Mouse (Mus musculus) kidney, embryonic 14.5 days (tissue): ENCODE data around the gene Kif20b. TPM values are rescaled to one million over a fixed set of nuclear protein-coding genes. Genes with fewer than 3 reads are reported as not detected.

Source experiments
- ATAC-seq: fragments of 200-750 bp; cut with Nextera tagmentation; 2 replicates; pipeline ENCODE4 v1.8.0; 2017; ENCODE audit warnings: moderate number of reproducible peaks, mild to moderate bottlenecking, moderate TSS enrichment, moderate library complexity; ENCODE audit not compliant: low FRiP score, low TSS enrichment
- H3K27ac ChIP-seq: fragments of 300-500 bp; sonication (generic); 2 replicates; pipeline ENCODE4 v1.5.1; 2014; ENCODE audit warnings: low read depth, mild to moderate bottlenecking, low read length, moderate library complexity, mixed read lengths
- H3K27me3 ChIP-seq: fragments of 300-500 bp; sonication (generic); 2 replicates; pipeline ENCODE4 v1.6.1; 2014; ENCODE audit warnings: mild to moderate bottlenecking, low read length; ENCODE audit not compliant: control insufficient read depth, insufficient read depth
- H3K36me3 ChIP-seq: fragments of 300-500 bp; sonication (generic); 2 replicates; pipeline ENCODE4 v1.6.1; 2014; ENCODE audit warnings: low read length, mixed read lengths; ENCODE audit not compliant: control insufficient read depth, insufficient read depth
- H3K4me1 ChIP-seq: fragments of 300-500 bp; sonication (generic); 2 replicates; pipeline ENCODE4 v1.6.1; 2014; ENCODE audit warnings: low read length, mixed read lengths; ENCODE audit not compliant: control insufficient read depth, insufficient read depth
- H3K4me2 ChIP-seq: fragments of 300-500 bp; sonication (generic); replicated peaks from 2 replicates; pipeline ENCODE4 v1.6.1; 2014; ENCODE audit warnings: low read depth, mild to moderate bottlenecking, low read length
- H3K4me3 ChIP-seq: fragments of 300-500 bp; sonication (generic); 2 replicates; pipeline ENCODE4 v1.5.1; 2014; ENCODE audit warnings: mild to moderate bottlenecking, low read length
- H3K9ac ChIP-seq: fragments of 300-500 bp; sonication (generic); 2 replicates; pipeline ENCODE4 v1.6.1; 2014; ENCODE audit warnings: low read depth, mild to moderate bottlenecking, low read length, moderate library complexity
- H3K9me3 ChIP-seq: fragments of 300-500 bp; sonication (generic); 2 replicates; pipeline ENCODE4 v1.6.1; 2016; ENCODE audit warnings: low read length; ENCODE audit not compliant: control insufficient read depth
- WGBS: fragments of 180-500 bp; shearing (Covaris S2); extraction: QIAGEN DNeasy Blood & Tissue Kit; methylation state at CpG from one replicate; pipeline ENCODE4 v1.1.7; 2014; 5-methylcytosine and 5-hydroxymethylcytosine counted together
- polyA plus RNA-seq: library from polyadenylated mRNA; unstranded; fragments of >200 nt; fragmentation: Nextera tagmentation; extraction: Ambion mirVana; gene quantifications from 2 replicates; pipeline ENCODE4 v1.2.1, GENCODE M21; 2014

The Kif20b gene
- polyA plus RNA-seq, 1 experiment from 2014 or later: 86.2 TPM

DNA sequence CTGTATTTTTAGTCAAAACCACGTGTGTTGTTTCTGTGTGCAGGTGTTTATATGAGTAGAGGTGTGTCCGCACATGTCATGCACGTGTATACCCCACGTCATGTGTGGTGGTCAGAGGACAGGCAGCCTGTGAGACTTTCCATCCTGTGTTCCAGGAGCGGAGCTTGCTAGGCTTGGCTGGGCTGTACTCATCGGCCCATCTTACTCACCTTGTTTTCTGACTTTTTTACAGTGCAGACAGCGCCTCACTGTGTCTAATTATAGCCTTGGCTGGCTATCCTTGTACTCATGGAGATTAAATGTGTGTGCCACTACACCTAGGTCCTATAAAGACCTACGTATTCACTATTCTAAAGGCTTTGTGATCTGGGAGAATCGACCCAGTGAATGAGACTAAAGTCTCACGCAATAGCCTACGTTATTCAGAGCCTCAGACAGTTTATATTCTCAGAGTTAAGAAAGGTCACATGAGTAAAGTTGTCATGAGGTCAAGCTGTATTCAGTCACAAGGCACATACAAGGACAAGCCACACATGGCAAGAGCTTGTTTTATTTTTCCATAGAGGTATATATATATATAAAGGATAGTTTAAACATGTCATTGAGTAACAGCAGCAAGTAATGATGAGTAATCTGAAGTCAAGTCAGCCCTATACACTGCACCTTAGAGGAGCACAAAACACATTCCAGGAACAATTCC lies 31.8 kb downstream of the Kif20b start:
- Histone ChIP-seq H3K27me3 (no peaks in the 10 kb centered on the region), H3K4me2 (no peak overlapping the region), H3K4me3 (no peak overlapping the region), H3K36me3 (peaks cover 77% of the 10 kb centered on the region), H3K9ac (no peak overlapping the region), H3K9me3 (no peaks in the 10 kb centered on the region), H3K4me1 (no peaks in the 10 kb centered on the region), H3K27ac (no peak overlapping the region)
- no peak for ATAC-seq
- 93% methylated on average over 11 of the region's 11 CpGs for WGBS

DNA sequence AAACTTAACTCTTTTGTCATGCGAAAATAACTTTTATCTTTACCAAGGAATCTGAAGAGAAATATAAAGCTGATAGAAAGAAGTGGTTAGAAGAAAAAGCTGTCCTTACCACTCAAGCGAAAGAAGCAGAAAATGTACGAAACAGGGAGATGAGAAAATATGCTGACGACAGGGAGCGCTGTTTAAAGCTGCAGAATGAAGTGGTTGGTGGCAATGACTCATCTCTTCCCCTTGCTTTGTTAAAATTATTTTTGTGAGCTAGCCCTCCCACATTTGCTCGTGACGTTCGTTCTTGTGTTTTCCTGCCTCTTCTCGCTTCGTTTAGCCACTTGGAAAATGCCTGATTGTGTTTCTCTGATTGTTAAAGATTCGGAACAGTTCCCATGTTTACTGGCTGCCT lies 37.2 kb downstream of the Kif20b start:
- no peak overlapping the region for H3K4me3 ChIP-seq
- no peaks in the 10 kb centered on the region for H3K27me3 ChIP-seq
- H3K36me3 ChIP-seq: peaks cover 66% of the 10 kb centered on the region
- no peak overlapping the region for H3K27ac ChIP-seq
- H3K4me2 ChIP-seq: no peak overlapping the region
- WGBS: 89% methylated on average over 11 of the region's 11 CpGs
- H3K9ac ChIP-seq: no peak overlapping the region
- H3K9me3 ChIP-seq: no peaks in the 10 kb centered on the region
- no peaks in the 10 kb centered on the region for H3K4me1 ChIP-seq
- ATAC-seq: no peak

DNA sequence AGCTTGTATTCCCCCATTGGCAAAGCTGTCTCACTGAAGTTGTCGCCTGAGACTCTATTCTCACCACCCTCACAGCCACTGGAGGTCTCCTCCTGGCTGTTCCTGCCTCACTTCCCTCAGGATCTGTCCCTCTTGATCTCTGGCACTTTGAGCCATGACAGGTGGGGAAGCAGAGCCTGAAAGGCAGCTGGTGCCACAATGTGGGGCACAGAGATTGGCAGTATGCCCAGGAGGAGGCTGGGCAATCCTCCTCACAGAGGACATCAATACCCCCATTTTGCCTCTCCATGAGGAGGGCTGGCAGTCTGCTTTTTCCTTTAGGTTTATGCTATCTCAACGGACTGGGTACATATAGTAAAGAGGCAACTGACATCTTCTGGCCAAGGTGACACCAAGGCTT lies 62.6 kb downstream of the Kif20b start:
- Histone ChIP-seq H3K9me3 (no peaks in the 10 kb centered on the region), H3K27me3 (no peaks in the 10 kb centered on the region), H3K9ac (no peak overlapping the region), H3K27ac (no peak overlapping the region), H3K4me3 (no peak overlapping the region), H3K36me3 (no peaks in the 10 kb centered on the region), H3K4me1 (no peaks in the 10 kb centered on the region), H3K4me2 (no peak overlapping the region)
- WGBS: 87% methylated on average over 2 of the region's 2 CpGs
- ATAC-seq: no peak

DNA sequence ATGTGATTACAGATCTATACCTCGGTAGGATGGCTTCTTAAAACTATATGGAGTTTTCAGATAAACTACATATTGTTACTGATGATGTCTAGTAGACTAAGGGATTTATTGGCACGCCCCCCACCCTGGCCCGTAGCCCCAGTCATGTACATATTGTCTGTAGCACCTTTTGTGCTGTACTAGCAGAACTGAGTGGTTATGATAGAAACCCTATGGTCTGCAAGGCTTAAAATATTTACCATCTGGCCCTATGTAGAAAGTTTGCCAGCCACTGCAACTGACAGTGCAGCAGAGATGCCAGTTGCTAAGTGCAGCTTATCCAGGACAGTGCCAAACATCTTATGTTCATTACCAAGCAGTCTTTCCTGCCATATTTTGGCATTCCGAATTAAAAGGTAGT lies 68.3 kb downstream of the Kif20b start:
- Histone ChIP-seq H3K4me1 (no peaks in the 10 kb centered on the region), H3K36me3 (no peaks in the 10 kb centered on the region), H3K4me3 (no peak overlapping the region), H3K27ac (no peak overlapping the region), H3K9me3 (no peaks in the 10 kb centered on the region), H3K4me2 (no peak overlapping the region), H3K9ac (no peak overlapping the region), H3K27me3 (no peaks in the 10 kb centered on the region)
- 79% methylated on average over 4 of the region's 4 CpGs for WGBS
- no peak for ATAC-seq

DNA sequence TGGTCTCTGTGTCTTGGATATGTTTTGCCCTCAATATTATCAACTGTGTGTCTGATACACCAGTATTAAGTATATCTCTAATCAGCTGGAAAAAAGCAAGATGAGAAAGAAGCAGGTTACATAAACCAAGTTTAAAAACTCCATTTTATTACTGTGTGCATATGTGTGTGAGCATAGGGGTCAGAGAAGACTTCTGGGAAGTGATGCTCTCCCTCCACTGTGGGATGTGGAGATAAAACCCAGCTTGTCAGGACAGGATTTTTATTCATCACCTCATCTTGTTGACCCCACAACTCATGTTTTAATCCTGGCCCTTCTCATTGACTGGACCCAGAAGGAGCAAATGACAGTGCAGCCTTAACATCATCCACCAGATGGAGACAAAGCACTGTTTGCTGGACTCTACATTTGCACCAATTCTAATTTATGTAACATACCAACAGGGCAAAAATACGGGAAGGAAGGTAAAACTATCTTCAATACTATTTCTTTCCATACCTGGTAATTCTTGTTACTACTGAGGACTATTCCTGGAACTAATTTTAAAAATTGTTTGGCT lies 70.9 kb downstream of the Kif20b start:
- ATAC-seq: no peak
- Histone ChIP-seq H3K27me3 (no peaks in the 10 kb centered on the region), H3K9ac (no peak overlapping the region), H3K36me3 (no peaks in the 10 kb centered on the region), H3K4me1 (no peaks in the 10 kb centered on the region), H3K27ac (no peak overlapping the region), H3K4me3 (no peak overlapping the region), H3K4me2 (no peak overlapping the region), H3K9me3 (no peaks in the 10 kb centered on the region)
- 14% methylated on average over 1 of the region's 1 CpGs for WGBS

DNA sequence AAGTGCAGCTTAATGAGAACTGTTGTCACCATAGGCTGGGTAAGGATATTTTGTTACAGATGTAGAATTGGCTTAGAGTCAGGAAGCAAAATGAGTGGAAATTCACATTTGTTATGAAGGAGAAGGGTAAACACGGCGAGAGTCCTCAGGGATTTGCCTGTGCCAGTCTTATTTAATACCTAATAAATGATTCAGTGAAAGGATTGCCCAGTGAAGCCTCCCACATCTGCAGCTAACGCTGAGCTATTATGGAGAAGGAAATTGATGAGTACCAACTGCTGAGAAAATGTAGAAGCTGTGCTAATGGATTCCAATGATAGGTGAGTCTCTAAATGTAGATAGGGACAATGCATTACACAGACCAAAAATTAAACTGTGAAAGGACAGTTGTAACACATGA lies 92.9 kb downstream of the Kif20b start:
- no peaks in the 10 kb centered on the region for H3K27me3 ChIP-seq
- no peaks in the 10 kb centered on the region for H3K9me3 ChIP-seq
- H3K4me3 ChIP-seq: no peak overlapping the region
- H3K4me1 ChIP-seq: no peaks in the 10 kb centered on the region
- no peak overlapping the region for H3K27ac ChIP-seq
- no peak overlapping the region for H3K9ac ChIP-seq
- WGBS: 65% methylated on average over 3 of the region's 3 CpGs
- no peak for ATAC-seq
- H3K36me3 ChIP-seq: no peaks in the 10 kb centered on the region
- H3K4me2 ChIP-seq: no peak overlapping the region

DNA sequence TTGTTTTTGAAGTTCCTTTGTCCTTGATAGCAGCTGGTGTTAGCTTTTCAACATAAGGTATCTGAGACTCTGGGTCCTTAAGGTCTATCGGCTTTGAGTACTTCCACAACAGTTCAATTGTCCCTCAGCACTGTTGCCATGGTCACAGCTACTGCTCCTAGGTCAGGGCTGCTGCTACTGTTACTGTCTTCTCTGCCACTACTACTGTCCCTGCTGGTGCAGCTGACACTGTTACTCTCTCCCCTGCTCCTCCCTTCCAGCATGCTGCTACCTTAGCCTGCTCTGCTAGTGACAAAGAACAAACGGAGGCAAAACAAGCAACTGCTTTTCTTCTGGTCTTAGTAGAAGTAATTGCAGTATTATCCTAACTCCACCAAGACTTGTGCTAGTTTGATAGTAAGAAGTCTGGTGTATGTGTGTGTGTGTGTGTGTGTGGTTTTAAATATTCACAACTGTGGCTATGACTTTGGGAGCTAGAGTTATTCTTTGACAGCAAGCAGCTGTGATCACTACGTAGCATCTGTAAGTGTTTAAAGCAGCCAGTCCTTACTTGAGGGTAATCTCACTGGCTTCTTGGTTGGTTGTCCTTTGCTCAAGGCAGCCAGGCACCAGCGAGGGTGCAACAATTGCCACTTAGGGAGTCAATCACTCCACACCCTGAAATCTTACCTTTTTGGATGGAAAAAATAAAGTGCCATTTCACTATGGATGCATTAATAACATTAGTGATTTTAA lies 95.5 kb downstream of the Kif20b start:
- no peaks in the 10 kb centered on the region for H3K27me3 ChIP-seq
- no peak for ATAC-seq
- no peaks in the 10 kb centered on the region for H3K36me3 ChIP-seq
- H3K27ac ChIP-seq: no peak overlapping the region
- H3K4me1 ChIP-seq: no peaks in the 10 kb centered on the region
- 53% methylated on average over 4 of the region's 4 CpGs for WGBS
- H3K9ac ChIP-seq: no peak overlapping the region
- no peak overlapping the region for H3K4me3 ChIP-seq
- H3K9me3 ChIP-seq: no peaks in the 10 kb centered on the region
- no peak overlapping the region for H3K4me2 ChIP-seq

DNA sequence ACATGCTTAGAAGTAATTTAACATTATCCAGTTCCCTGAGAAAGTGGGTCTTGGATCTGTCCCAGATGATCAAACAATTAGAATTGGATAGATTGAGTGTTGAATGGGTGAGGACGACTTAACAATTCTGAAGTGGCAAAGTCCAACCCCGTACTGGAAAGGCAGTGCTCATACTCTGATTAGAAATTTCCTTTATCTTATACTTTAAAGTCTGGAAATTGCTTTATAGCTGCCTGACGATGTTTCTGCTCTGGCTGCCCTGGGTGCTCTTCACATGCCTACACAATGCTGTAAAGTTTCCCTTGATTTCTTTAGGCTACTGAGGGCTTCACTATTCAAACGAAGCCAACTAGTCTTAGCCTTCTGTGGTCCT lies 96.0 kb downstream of the Kif20b start:
- Histone ChIP-seq H3K4me3 (no peak overlapping the region), H3K4me2 (no peak overlapping the region), H3K27ac (no peak overlapping the region), H3K9ac (no peak overlapping the region), H3K36me3 (no peaks in the 10 kb centered on the region), H3K27me3 (no peaks in the 10 kb centered on the region), H3K4me1 (no peaks in the 10 kb centered on the region), H3K9me3 (no peaks in the 10 kb centered on the region)
- 45% methylated on average over 4 of the region's 4 CpGs for WGBS
- ATAC-seq: no peak
